Mouse (Mus musculus) gastrocnemius, postnatal 14 days (tissue): ENCODE results near the gene Mon2. TPM values are rescaled to one million over a fixed set of nuclear protein-coding genes. Genes with fewer than 3 reads are reported as not detected.
"Not testable (repeated sequence)": the region's sequence is repeated elsewhere in the genome, so short reads cannot be mapped to it uniquely, and the experiment has no call there.

Experiments used
- DNase-seq: peaks from one replicate; pipeline ENCODE4 v3.0.0; 2021; ENCODE audit warnings: mixed read lengths
- intact Hi-C: fragments of 180-260 bp; cut with DNase I; formaldehyde crosslinking; loops from one replicate; pipeline ENCODE4 v1.15.1; 2025; ENCODE audit warnings: low total_unique reads
- total RNA-seq, 2 experiments: library from RNA; stranded (reverse); gene quantifications; 2 replicates each; pipeline ENCODE4 v1.2.3; 2021

Gene Mon2
- total RNA-seq, 2 experiments from 2014 or later = 35.8 to 42.6 TPM

- intact Hi-C loops = no loop called here
- no peak for DNase-seq
Measured at GRCm38 (mm10) chr10:122980123-122980522, 96.2 kb downstream of the Mon2 start.

- no peak for DNase-seq
- intact Hi-C loops = no loop called here
Measured at GRCm38 (mm10) chr10:122979356-122979755, 96.9 kb downstream of the Mon2 start.

- no peak for DNase-seq
- intact Hi-C loops = no loop called here
Measured at GRCm38 (mm10) chr10:122976038-122976437, 100.3 kb downstream of the Mon2 start.

- intact Hi-C loops = no loop called here
- no peak for DNase-seq
Measured at GRCm38 (mm10) chr10:122973241-122973640, 103.1 kb downstream of the Mon2 start.

- no peak for DNase-seq
- intact Hi-C loops = no loop called here
Measured at GRCm38 (mm10) chr10:122970188-122970587, 106.1 kb downstream of the Mon2 start.

- DNase-seq = no peak
- intact Hi-C loops = no loop called here
Measured at GRCm38 (mm10) chr10:122966421-122966820, 109.9 kb downstream of the Mon2 start.

- intact Hi-C loops, DNase-seq: not testable (repeated sequence)
Measured at GRCm38 (mm10) chr10:122965650-122966049, 110.7 kb downstream of the Mon2 start.

- no peak for DNase-seq
- intact Hi-C loops = no loop called here
Measured at GRCm38 (mm10) chr10:122964241-122964636, 112.1 kb downstream of the Mon2 start.

- peak; percentile 14 for DNase-seq
- intact Hi-C loops = no loop called here
Measured at GRCm38 (mm10) chr10:122963463-122964240, 112.7 kb downstream of the Mon2 start.

GRCm38 (mm10) chr10:122962651-122963050 is 113.7 kb downstream of the Mon2 start:
- intact Hi-C loops = no loop called here
- DNase-seq = no peak

GRCm38 (mm10) chr10:122961494-122961893 is 114.8 kb downstream of the Mon2 start:
- intact Hi-C loops = no loop called here
- DNase-seq = no peak

- intact Hi-C loops = no loop called here
- DNase-seq = no peak
Measured at GRCm38 (mm10) chr10:122960738-122961137, 115.6 kb downstream of the Mon2 start.

GRCm38 (mm10) chr10:122960216-122960615 is 116.1 kb downstream of the Mon2 start:
- DNase-seq = no peak

GRCm38 (mm10) chr10:122958699-122959098 is 117.6 kb downstream of the Mon2 start:
- no peak for DNase-seq
- intact Hi-C loops = no loop called here

More at GRCm38 (mm10) chr10:122960216-122960615, 116.1 kb downstream of the Mon2 start:
- intact Hi-C loops = no loop called here

- intact Hi-C loops = no loop called here
- DNase-seq = no peak
Measured at GRCm38 (mm10) chr10:122957918-122958317, 118.4 kb downstream of the Mon2 start.

GRCm38 (mm10) chr10:122953576-122953975 is 122.7 kb downstream of the Mon2 start:
- no peak for DNase-seq
- intact Hi-C loops = no loop called here

GRCm38 (mm10) chr10:122950966-122951365 is 125.3 kb downstream of the Mon2 start:
- no peak for DNase-seq
- intact Hi-C loops = no loop called here

GRCm38 (mm10) chr10:122944888-122945287 is 131.4 kb downstream of the Mon2 start:
- intact Hi-C loops = no loop called here
- no peak for DNase-seq

- intact Hi-C loops = no loop called here
Measured at GRCm38 (mm10) chr10:122943824-122944223, 132.5 kb downstream of the Mon2 start.

GRCm38 (mm10) chr10:122942771-122943170 is 133.5 kb downstream of the Mon2 start:
- DNase-seq = no peak
- intact Hi-C loops = no loop called here

More at GRCm38 (mm10) chr10:122943824-122944223, 132.5 kb downstream of the Mon2 start:
- peak; percentile 13 for DNase-seq
